Mouse (Mus musculus): ENCODE measurements at regions not wholly inside any gene's neighbourhood (a gene's known extent, or its start where the extent isn't known, plus 50 kb on each side); places are given as distances from the start of the nearest gene placed in this dataset.
A peak's percentile ranks its signal among the peaks of the same experiment; 100 is the strongest.

GRCm38 (mm10) chr8:128034127-128034526 lies 324.3 kb upstream of the Nrp1 start:
- Histone ChIP-seq H3K9ac (no peak overlapping the region), H3K4me3 (replicated peaks; ENCODE audit: low read length) (no peak overlapping the region), H3K4me1 (replicated peaks; ENCODE audit: control insufficient read depth, insufficient read depth, low read length) (no peaks in the 10 kb centered on the region), H3K36me3 (replicated peaks; ENCODE audit: control insufficient read depth, insufficient read depth) (no peaks in the 10 kb centered on the region), H3K27me3 (ENCODE audit: control insufficient read depth, insufficient read depth, low read length) (no peaks in the 10 kb centered on the region), H3K27ac (no peak overlapping the region), H3K9me3 (ENCODE audit: control insufficient read depth, low read length) (no peaks in the 10 kb centered on the region), H3K4me2 (replicated peaks) (no peak overlapping the region)
- ATAC-seq (ENCODE audit: low FRiP score) (no peak), DNase-seq (ENCODE audit: low spot score) (no peak)
- WGBS: 86% methylated on average over 6 of the region's 6 CpGs

- no peak for ATAC-seq (ENCODE audit: low FRiP score)
- no peak overlapping the region for H3K4me2 ChIP-seq (replicated peaks)
Measured at GRCm38 (mm10) chr8:128035672-128036071, 322.7 kb upstream of the Nrp1 start.

GRCm38 (mm10) chr8:128039341-128040064 lies 318.9 kb upstream of the Nrp1 start:
- no peak for ATAC-seq (ENCODE audit: low FRiP score)
- no peak for DNase-seq (ENCODE audit: low spot score)
- Histone ChIP-seq H3K27ac (no peak overlapping the region), H3K4me3 (replicated peaks; ENCODE audit: low read length) (no peak overlapping the region), H3K27me3 (ENCODE audit: control insufficient read depth, insufficient read depth, low read length) (no peaks in the 10 kb centered on the region), H3K4me1 (replicated peaks; ENCODE audit: control insufficient read depth, insufficient read depth, low read length) (no peaks in the 10 kb centered on the region), H3K9ac (no peak overlapping the region), H3K9me3 (ENCODE audit: control insufficient read depth, low read length) (no peaks in the 10 kb centered on the region), H3K4me2 (replicated peaks) (no peak overlapping the region), H3K36me3 (replicated peaks; ENCODE audit: control insufficient read depth, insufficient read depth) (no peaks in the 10 kb centered on the region)
- 85% methylated on average over 6 of the region's 6 CpGs for WGBS

More at GRCm38 (mm10) chr8:128035672-128036071, 322.7 kb upstream of the Nrp1 start:
- DNase-seq (ENCODE audit: low spot score): no peak
- no peaks in the 10 kb centered on the region for H3K36me3 ChIP-seq (replicated peaks; ENCODE audit: control insufficient read depth, insufficient read depth)
- no peaks in the 10 kb centered on the region for H3K4me1 ChIP-seq (replicated peaks; ENCODE audit: control insufficient read depth, insufficient read depth, low read length)
- no peak overlapping the region for H3K9ac ChIP-seq
- WGBS: 73% methylated on average over 3 of the region's 3 CpGs
- no peak overlapping the region for H3K27ac ChIP-seq
- no peak overlapping the region for H3K4me3 ChIP-seq (replicated peaks; ENCODE audit: low read length)
- H3K27me3 ChIP-seq (ENCODE audit: control insufficient read depth, insufficient read depth, low read length): no peaks in the 10 kb centered on the region
- no peaks in the 10 kb centered on the region for H3K9me3 ChIP-seq (ENCODE audit: control insufficient read depth, low read length)

- 50% methylated on average over 2 of the region's 2 CpGs for WGBS
- H3K4me3 ChIP-seq (replicated peaks; ENCODE audit: low read length): no peak overlapping the region
- H3K9ac ChIP-seq: no peak overlapping the region
- H3K36me3 ChIP-seq (replicated peaks; ENCODE audit: control insufficient read depth, insufficient read depth): no peaks in the 10 kb centered on the region
- no peaks in the 10 kb centered on the region for H3K4me1 ChIP-seq (replicated peaks; ENCODE audit: control insufficient read depth, insufficient read depth, low read length)
- H3K9me3 ChIP-seq (ENCODE audit: control insufficient read depth, low read length): no peaks in the 10 kb centered on the region
- H3K27me3 ChIP-seq (ENCODE audit: control insufficient read depth, insufficient read depth, low read length): no peaks in the 10 kb centered on the region
- H3K4me2 ChIP-seq (replicated peaks): no peak overlapping the region
- ATAC-seq (ENCODE audit: low FRiP score): no peak
- DNase-seq (ENCODE audit: low spot score): no peak
- H3K27ac ChIP-seq: no peak overlapping the region
Measured at GRCm38 (mm10) chr8:128042877-128043276, 315.5 kb upstream of the Nrp1 start.

- Histone ChIP-seq H3K9ac (no peak overlapping the region), H3K27me3 (ENCODE audit: control insufficient read depth, insufficient read depth, low read length) (no peaks in the 10 kb centered on the region), H3K4me3 (replicated peaks; ENCODE audit: low read length) (no peak overlapping the region), H3K36me3 (replicated peaks; ENCODE audit: control insufficient read depth, insufficient read depth) (no peaks in the 10 kb centered on the region), H3K4me2 (replicated peaks) (no peak overlapping the region), H3K4me1 (replicated peaks; ENCODE audit: control insufficient read depth, insufficient read depth, low read length) (no peaks in the 10 kb centered on the region), H3K27ac (no peak overlapping the region), H3K9me3 (ENCODE audit: control insufficient read depth, low read length) (no peaks in the 10 kb centered on the region)
- WGBS: 64% methylated on average over 4 of the region's 4 CpGs
- ATAC-seq (ENCODE audit: low FRiP score) (no peak), DNase-seq (ENCODE audit: low spot score) (no peak)
Measured at GRCm38 (mm10) chr8:128043392-128043791, 315.0 kb upstream of the Nrp1 start.

- no peak overlapping the region for H3K27ac ChIP-seq
- no peak for DNase-seq (ENCODE audit: low spot score)
- 94% methylated on average over 8 of the region's 8 CpGs for WGBS
Measured at GRCm38 (mm10) chr8:128056251-128056650, 302.2 kb upstream of the Nrp1 start.

GRCm38 (mm10) chr8:128057845-128058244 lies 300.6 kb upstream of the Nrp1 start:
- Histone ChIP-seq H3K4me1 (replicated peaks; ENCODE audit: control insufficient read depth, insufficient read depth, low read length) (no peaks in the 10 kb centered on the region), H3K36me3 (replicated peaks; ENCODE audit: control insufficient read depth, insufficient read depth) (no peaks in the 10 kb centered on the region), H3K27ac (peak overlapping the region; percentile 41; the same call in 1 of the 2 replicates), H3K4me2 (replicated peaks) (no peak overlapping the region), H3K9me3 (ENCODE audit: control insufficient read depth, low read length) (no peaks in the 10 kb centered on the region), H3K9ac (no peak overlapping the region), H3K27me3 (ENCODE audit: control insufficient read depth, insufficient read depth, low read length) (no peaks in the 10 kb centered on the region), H3K4me3 (replicated peaks; ENCODE audit: low read length) (no peak overlapping the region)
- no peak for ATAC-seq (ENCODE audit: low FRiP score)
- 83% methylated on average over 6 of the region's 6 CpGs for WGBS
- no peak for DNase-seq (ENCODE audit: low spot score)

More at GRCm38 (mm10) chr8:128056251-128056650, 302.2 kb upstream of the Nrp1 start:
- Histone ChIP-seq H3K4me3 (replicated peaks; ENCODE audit: low read length) (no peak overlapping the region), H3K9ac (no peak overlapping the region), H3K4me1 (replicated peaks; ENCODE audit: control insufficient read depth, insufficient read depth, low read length) (no peaks in the 10 kb centered on the region), H3K4me2 (replicated peaks) (no peak overlapping the region), H3K36me3 (replicated peaks; ENCODE audit: control insufficient read depth, insufficient read depth) (no peaks in the 10 kb centered on the region), H3K9me3 (ENCODE audit: control insufficient read depth, low read length) (no peaks in the 10 kb centered on the region), H3K27me3 (ENCODE audit: control insufficient read depth, insufficient read depth, low read length) (no peaks in the 10 kb centered on the region)
- no peak for ATAC-seq (ENCODE audit: low FRiP score)

GRCm38 (mm10) chr8:128059817-128060216 lies 298.6 kb upstream of the Nrp1 start:
- no peak for ATAC-seq (ENCODE audit: low FRiP score)
- DNase-seq (ENCODE audit: low spot score): no peak

GRCm38 (mm10) chr8:128064211-128064610 lies 294.2 kb upstream of the Nrp1 start:
- ATAC-seq (ENCODE audit: low FRiP score) (no peak), DNase-seq (ENCODE audit: low spot score) (no peak)
- H3K4me2 ChIP-seq (replicated peaks): no peak overlapping the region
- no peaks in the 10 kb centered on the region for H3K9me3 ChIP-seq (ENCODE audit: control insufficient read depth, low read length)
- no peak overlapping the region for H3K27ac ChIP-seq
- 97% methylated on average over 1 of the region's 1 CpGs for WGBS
- H3K36me3 ChIP-seq (replicated peaks; ENCODE audit: control insufficient read depth, insufficient read depth): no peaks in the 10 kb centered on the region
- no peaks in the 10 kb centered on the region for H3K4me1 ChIP-seq (replicated peaks; ENCODE audit: control insufficient read depth, insufficient read depth, low read length)
- no peak overlapping the region for H3K4me3 ChIP-seq (replicated peaks; ENCODE audit: low read length)
- H3K9ac ChIP-seq: no peak overlapping the region
- H3K27me3 ChIP-seq (ENCODE audit: control insufficient read depth, insufficient read depth, low read length): no peaks in the 10 kb centered on the region

More at GRCm38 (mm10) chr8:128059817-128060216, 298.6 kb upstream of the Nrp1 start:
- H3K4me3 ChIP-seq (replicated peaks; ENCODE audit: low read length): no peak overlapping the region
- 94% methylated on average over 3 of the region's 3 CpGs for WGBS
- no peak overlapping the region for H3K4me2 ChIP-seq (replicated peaks)
- H3K9me3 ChIP-seq (ENCODE audit: control insufficient read depth, low read length): no peaks in the 10 kb centered on the region
- no peaks in the 10 kb centered on the region for H3K27me3 ChIP-seq (ENCODE audit: control insufficient read depth, insufficient read depth, low read length)
- H3K4me1 ChIP-seq (replicated peaks; ENCODE audit: control insufficient read depth, insufficient read depth, low read length): no peaks in the 10 kb centered on the region
- H3K9ac ChIP-seq: no peak overlapping the region
- H3K36me3 ChIP-seq (replicated peaks; ENCODE audit: control insufficient read depth, insufficient read depth): no peaks in the 10 kb centered on the region
- no peak overlapping the region for H3K27ac ChIP-seq

- 83% methylated on average over 2 of the region's 2 CpGs for WGBS
- no peaks in the 10 kb centered on the region for H3K27me3 ChIP-seq (ENCODE audit: control insufficient read depth, insufficient read depth, low read length)
- DNase-seq (ENCODE audit: low spot score) (no peak), ATAC-seq (ENCODE audit: low FRiP score) (no peak)
- no peaks in the 10 kb centered on the region for H3K36me3 ChIP-seq (replicated peaks; ENCODE audit: control insufficient read depth, insufficient read depth)
- no peak overlapping the region for H3K27ac ChIP-seq
- no peaks in the 10 kb centered on the region for H3K4me1 ChIP-seq (replicated peaks; ENCODE audit: control insufficient read depth, insufficient read depth, low read length)
- no peak overlapping the region for H3K4me3 ChIP-seq (replicated peaks; ENCODE audit: low read length)
- no peak overlapping the region for H3K4me2 ChIP-seq (replicated peaks)
- no peak overlapping the region for H3K9ac ChIP-seq
- no peaks in the 10 kb centered on the region for H3K9me3 ChIP-seq (ENCODE audit: control insufficient read depth, low read length)
Measured at GRCm38 (mm10) chr8:128065127-128065526, 293.3 kb upstream of the Nrp1 start.

Data from hindbrain, embryonic 14.5 days (tissue).